Mouse (Mus musculus): ENCODE measurements around the gene Sema3f.

DNA sequence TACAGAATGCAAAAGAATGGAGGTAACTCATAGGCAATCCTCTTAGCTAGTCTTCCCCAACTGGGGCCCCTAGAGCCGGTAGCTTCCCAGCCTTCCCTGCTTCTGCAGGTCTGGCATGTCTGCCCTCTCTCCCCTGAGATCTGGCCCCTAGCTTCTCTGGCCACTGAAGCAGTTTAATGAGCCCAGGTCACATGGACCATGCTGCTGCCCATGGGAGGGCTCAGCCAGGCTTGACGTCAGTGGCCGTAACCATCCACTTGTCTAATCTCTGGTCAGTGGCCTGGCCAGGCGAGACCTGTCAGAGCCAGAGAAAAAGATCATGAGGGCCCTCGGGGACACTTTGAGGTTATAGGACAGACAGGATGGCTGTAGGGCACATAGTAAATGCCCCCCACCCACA lies 40.0 kb downstream of the Sema3f start:
- TF ChIP-seq POLR2A (IDR thresholded peaks at IDR 0.05; ENCODE audit: control insufficient read depth, low read depth, low read length) (no peak), CTCF (IDR thresholded peaks at IDR 0.05; ENCODE audit: control insufficient read depth, insufficient read depth, insufficient replicate concordance, low read depth, low read length) (no peak)
